Mouse (Mus musculus) megakaryocyte progenitor cell, adult 5-6 weeks (primary cell): ENCODE data around the gene Myo5a. TPM values are rescaled to one million over a fixed set of nuclear protein-coding genes. Genes with fewer than 3 reads are reported as not detected.

Experiments
- total RNA-seq, 2 experiments: library from RNA; stranded (forward) in 1 of 2; stranded (reverse) in 1 of 2; fragments of 157-497, 149-512 nt in 1 of 2; fragments of 200-1000 nt in 1 of 2; gene quantifications; 2 replicates each; pipeline versions ENCODE4 v1.2.3 to v1.2.4; 2015 to 2017

The Myo5a gene
- total RNA-seq, 2 experiments from 2014 or later: 80.1 to 133 TPM

Other genes with a start within 250 kb of the Myo5a start
- gene Onecut1, start 209.1 kb upstream of the Myo5a start, total RNA-seq (2015): not detected in 2 replicates
- not detected in 2 replicates for gene Onecut1, start 209.1 kb upstream of the Myo5a start, total RNA-seq (2017)
- 6.9 and 7.1 TPM in 2 replicates for gene Fam214a, start 118.1 kb upstream of the Myo5a start, total RNA-seq (2015)
- gene Fam214a, start 118.1 kb upstream of the Myo5a start, total RNA-seq (2017): 6.6 and 7.1 TPM in 2 replicates
- gene Arpp19, start 33.4 kb upstream of the Myo5a start, total RNA-seq (2015): 132 and 179 TPM in 2 replicates
- 136 and 149 TPM in 2 replicates for gene Arpp19, start 33.4 kb upstream of the Myo5a start, total RNA-seq (2017)
- gene Myo5c, start 161.0 kb downstream of the Myo5a start, total RNA-seq (2015): 0.10 and 0.27 TPM in 2 replicates
- 0.04 and 0.34 TPM in 2 replicates for gene Myo5c, start 161.0 kb downstream of the Myo5a start, total RNA-seq (2017)
- 0.51 and 0.67 TPM in 2 replicates for gene Gnb5, start 235.3 kb downstream of the Myo5a start, total RNA-seq (2015)
- gene Gnb5, start 235.3 kb downstream of the Myo5a start, total RNA-seq (2017): 1.00 and 2.1 TPM in 2 replicates